Mouse (Mus musculus): ENCODE data around the gene Bmp5. TPM values are rescaled to one million over a fixed set of nuclear protein-coding genes. Genes with fewer than 3 reads are reported as not detected.
A peak's percentile ranks its signal among the peaks of the same experiment; 100 is the strongest.
"Not testable (repeated sequence)": the region's sequence is repeated elsewhere in the genome, so short reads cannot be mapped to it uniquely, and the experiment has no call there.

Gene Bmp5
- total RNA-seq (2022): 1 to 10 TPM; 1.2 to 1.7 (median 1.3) TPM

DNA sequence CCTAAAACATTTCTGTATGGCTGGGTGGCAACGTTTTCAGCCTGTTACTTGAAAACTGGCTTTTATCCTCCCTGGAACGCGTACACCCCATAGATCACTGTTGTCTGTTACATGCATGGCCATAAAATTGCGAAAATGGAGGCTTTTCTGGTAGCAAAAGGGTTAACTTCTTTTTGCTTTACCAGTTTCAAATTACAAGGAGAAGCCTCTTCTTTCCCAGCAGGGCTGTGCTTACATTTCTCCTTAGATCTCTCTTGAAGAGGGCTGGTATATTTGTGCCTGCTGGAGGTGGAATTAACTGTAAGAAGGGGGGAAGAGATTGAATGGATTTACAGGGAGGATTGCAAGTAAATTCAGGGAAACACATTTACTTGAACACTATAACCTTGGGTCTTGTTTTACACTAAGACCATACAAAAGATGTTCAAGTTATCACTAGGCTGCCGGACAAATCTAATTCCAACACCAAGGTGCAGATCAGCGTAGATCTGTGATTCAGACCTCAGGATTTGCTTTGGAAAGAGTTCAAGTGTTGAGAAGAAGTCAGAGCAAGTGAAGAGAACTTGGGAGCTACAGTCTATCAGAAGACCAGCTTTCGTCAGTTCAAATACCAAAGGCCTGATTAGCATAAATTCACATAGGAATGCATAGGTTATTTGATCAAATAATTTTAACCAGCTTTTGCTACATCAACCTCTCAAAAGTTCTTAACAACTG lies at the start of gene Bmp5:
Bmp5 (plus strand) TSS at position 236 of the 717 bp plus-strand sequence.
- DNase-seq (ENCODE audit: low spot score in 2 of 2): no peak

DNA sequence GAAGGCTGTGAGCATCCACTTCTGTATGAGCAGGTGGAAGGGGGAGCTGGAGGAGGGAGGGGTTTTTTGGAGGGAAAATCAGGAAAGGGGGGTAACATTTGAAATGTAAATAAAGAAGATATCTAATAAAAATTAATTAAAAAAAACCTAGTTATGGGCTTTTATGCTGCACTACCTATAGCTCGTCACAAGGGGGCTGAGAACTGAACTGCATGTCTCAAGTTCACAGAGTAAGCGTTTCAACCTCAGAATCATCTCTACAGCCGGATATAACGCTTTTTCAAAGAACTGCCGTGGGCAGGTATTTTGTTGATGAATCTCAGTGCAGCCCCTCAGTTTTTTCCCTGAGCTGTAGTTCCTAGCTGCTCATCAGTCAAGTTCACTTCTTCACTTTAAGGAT lies 15.1 kb upstream of the Bmp5 start:
- peak in 1 of 2 experiments; percentile 8 for DNase-seq (ENCODE audit: low spot score in 2 of 2)

DNA sequence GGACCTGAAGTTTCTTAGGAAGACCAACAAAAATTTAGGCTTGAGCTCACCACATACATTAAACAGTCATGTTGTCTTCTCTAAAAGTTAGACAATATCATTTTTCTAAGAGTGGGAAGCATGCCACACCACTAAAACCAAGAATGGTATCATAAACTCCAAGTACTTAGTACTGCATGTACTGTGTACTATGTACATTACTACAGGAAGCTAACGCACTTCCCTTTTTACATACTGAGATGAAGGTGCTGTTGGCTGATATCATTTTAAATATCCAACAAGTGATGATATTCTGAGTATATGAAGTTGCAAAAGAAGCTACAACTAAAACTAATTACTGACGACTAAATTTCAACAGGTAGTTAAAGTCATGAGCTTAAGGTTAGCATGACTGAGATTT lies 13.6 kb upstream of the Bmp5 start:
- DNase-seq (ENCODE audit: low spot score in 2 of 2): no peak

DNA sequence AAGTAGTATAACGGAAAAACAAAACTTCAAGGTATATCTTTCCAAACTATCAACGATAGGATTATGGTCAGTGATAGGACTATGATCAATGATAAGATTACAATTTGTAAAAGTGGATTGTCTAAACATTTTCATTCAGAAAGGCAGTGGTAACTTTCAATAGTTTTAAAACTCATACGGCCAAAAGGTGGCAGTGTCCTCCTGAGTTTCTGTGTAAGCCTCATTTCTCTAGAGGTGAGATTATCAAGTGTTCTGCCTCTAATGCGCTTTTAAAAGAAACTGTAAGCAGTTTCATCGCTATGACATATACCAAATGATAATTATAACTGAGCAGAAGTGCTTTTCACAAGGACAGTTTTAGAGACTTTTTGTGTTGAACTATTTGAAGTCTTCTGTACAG lies 12.7 kb upstream of the Bmp5 start:
- no peak for DNase-seq (ENCODE audit: low spot score in 2 of 2)

DNA sequence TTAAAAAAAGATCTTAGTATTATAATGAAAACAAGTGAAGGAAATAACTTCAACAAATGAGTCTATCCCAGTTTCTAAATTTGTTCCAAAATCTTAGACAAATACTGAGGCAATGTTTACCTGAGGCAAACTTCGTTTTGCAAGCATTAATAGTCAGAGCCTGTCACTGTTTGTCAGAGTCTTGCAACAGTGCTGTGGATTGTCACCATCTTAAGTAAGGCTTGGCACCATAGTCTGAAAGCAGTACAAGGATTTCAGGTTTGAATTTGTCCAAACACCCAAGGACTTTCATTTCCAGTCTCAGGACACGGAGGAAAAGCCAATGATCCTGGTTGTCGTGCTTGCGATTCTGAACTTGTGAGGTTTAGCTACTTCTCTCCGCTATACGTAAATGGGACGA lies 10.4 kb upstream of the Bmp5 start:
- DNase-seq (ENCODE audit: low spot score in 2 of 2): no peak

DNA sequence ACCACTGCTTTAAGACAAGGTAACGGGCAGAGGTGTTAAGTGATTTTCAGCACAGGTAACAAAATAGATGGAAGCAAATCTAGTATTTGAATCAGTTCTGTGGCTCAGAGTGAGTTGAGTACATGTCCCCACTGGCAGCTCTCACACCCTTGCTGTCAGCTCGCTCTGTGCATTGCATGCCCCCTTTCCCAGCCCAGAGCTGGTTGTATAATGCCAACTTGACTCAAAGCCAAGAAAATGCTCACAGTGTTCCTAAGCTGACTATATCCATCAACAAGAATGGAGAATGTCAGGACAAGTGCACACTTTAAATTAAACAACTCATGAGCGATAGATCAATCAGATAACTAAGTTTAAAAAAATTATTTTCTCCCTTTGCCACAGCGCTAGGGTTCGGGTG lies 8.6 kb upstream of the Bmp5 start:
- no peak for DNase-seq (ENCODE audit: low spot score in 2 of 2)

DNA sequence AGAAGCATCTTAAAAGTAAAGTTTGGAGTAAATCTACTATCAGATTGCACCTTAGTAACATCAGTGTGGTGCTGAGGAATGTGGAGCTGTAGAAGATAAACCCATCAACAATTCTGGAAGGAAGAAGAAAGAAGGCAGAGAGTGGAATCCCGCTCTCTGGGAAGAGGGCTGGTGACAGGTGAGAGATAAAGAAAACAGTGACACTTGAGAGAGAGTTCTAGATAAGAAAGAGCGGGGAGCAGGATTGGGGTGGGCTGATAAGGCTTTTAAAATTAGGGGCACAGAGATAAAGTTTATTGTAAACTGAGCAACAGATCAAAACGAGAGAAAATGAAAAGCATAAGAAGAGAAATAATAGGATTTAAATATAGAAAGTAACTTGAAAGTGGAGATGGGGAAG lies 6.1 kb upstream of the Bmp5 start:
- DNase-seq (ENCODE audit: low spot score in 2 of 2): no peak

DNA sequence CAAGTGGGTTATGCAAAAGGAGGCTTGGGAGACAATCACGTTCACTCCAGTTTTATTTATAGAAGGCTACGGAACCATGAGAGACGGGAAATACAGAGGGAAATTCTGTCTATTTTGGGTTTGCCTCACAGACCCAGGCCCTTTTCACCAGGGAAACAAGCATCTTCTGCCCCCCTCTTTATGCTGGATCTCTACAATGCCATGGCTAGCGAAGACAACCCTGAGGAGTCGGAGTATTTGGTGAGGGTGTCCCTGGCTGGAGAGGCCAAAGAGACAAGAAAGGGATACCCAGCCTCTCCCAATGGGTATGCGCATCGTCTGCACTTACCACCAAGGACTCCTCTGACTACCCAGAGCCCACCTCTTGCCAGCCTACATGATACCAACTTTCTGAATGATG lies 989 bp downstream of the Bmp5 start:
- DNase-seq (ENCODE audit: low spot score in 2 of 2): no peak

DNA sequence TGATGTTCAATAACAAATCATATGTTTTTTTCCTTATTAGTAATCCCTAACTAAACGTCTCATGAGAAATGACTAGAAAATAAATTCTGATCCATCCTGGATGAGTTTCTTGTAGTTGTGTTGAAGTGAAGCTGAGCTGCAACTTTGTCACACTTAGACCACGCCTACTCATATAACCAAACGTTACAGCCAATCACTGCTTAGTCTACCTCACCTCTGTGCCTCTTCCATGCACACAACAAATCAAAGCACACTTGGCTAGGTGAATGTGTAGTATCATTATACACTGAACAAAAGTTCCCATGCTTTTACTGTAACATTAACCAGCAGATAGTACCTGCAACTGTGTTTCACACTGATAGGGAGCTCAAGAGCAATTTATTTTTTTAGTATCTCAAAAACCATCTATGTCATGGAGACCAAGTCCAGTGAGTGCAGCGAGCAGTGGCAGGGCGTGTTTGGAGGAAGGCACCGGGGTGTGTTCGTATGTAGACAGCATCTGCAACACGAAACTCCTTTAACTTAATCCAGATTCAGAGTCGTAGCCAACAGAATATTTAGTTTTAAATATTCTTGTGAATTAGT lies 3.7 kb downstream of the Bmp5 start:
- no peak for DNase-seq (ENCODE audit: low spot score in 2 of 2)

DNA sequence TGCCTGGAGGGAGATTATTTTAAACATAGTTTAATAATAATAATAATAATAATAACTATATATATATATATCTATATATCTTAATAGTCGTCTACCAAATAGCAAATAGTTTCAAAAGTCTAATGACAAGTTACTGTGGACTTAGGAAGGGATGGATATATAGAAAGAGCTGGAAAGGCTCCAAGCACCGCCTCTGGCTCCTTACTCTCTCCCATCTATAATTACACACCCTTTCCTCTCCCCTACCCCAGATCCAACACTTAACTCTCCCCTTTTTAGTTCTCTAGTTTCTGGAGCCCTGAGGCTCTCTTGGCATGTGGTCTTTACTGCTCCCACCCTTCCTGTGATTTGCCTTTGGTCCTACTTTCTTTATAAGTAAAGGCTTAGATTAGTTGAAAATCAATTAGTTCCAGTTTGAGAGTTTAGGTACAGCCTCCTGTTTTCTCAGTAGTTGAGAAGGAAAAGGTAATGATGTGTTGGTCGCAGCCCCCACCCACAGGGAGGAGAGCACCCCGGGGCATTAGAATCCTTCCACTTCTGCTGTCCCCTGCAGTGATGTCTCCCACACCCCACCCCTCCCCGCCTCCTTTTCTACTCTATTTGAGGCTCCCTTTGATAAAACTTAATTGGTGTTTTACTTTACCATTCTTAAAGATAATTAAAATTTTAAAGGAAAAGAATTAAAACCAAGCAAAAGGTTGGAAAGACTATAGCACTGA lies 5.6 kb downstream of the Bmp5 start:
- no peak for DNase-seq (ENCODE audit: low spot score in 2 of 2)

DNA sequence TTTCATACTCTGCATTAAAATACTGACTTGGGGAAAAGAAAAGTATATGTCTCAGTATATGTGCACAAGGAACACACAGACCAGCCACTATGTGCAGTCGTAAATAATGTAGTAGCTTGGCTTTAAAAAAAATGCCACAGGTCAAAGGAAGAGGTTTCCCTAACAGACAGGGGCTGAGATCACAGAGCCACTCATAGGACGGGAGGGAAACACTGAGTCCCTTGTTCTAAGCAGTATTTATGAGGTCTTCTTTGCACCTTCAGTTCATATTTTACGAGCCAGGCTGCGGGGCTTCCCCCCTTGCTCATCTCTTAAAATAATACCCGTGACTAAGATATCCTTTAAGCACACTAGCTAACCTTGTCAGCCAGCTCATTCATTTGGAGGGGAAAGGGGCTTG lies 6.4 kb downstream of the Bmp5 start:
- no peak for DNase-seq (ENCODE audit: low spot score in 2 of 2)

DNA sequence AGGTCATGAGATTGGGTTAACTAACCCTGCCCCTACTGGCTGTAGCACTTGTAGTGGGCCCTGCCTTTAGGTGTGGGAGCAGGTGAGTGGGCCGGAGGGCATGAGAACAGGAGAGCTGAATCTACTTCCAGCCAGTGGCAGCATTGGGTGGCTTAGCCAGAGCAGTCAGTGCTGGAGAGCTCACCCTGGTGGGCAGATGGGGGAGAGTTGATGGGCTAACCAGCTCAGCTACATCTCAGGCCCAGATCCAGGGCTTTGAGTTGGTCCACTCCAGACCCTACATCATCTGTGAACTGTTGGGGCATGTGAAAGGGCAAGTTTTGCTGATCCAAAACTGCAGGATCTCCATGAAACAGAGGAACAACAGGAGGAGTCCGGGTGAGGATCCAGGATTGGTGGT lies 8.4 kb downstream of the Bmp5 start:
- DNase-seq (ENCODE audit: low spot score in 2 of 2): no peak

DNA sequence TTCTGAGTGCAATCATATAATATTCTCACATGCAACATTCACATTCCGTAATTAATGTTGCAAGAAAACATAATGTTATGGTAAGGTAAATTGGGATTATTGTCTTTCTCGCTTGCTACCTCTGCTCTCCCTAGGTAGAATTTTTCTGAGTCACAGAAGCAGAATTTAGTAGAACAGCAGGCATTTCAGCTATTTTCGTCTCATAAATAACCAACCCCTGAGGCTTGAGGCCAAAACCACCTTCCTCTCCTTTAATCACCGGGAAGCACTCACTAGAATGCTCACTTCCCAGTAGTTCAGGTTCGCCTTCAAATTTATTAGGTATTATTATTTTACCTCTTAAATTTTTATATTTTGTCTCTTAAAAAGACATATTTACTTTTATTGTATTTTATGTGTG lies 10.8 kb downstream of the Bmp5 start:
- no peak for DNase-seq (ENCODE audit: low spot score in 2 of 2)

DNA sequence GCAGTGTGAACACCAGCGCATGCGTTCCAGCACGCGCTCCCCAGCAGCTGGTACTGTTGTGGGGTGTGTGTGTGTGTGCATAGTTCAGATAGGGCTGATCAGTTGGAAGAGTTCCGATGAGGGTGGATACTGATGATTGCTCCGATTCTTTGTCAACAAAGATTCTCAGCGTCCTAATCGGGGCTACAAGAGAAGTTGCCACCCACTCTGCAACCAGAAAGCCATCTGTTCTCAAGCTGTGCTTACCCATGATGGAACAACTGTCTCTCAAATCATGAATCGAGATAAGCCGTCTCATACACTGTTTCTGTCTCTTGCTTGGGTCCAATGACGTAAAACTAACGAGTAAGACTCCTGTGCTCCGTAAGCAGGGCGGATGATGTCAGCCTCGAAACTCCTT lies 12.0 kb downstream of the Bmp5 start:
- no peak for DNase-seq (ENCODE audit: low spot score in 2 of 2)

DNA sequence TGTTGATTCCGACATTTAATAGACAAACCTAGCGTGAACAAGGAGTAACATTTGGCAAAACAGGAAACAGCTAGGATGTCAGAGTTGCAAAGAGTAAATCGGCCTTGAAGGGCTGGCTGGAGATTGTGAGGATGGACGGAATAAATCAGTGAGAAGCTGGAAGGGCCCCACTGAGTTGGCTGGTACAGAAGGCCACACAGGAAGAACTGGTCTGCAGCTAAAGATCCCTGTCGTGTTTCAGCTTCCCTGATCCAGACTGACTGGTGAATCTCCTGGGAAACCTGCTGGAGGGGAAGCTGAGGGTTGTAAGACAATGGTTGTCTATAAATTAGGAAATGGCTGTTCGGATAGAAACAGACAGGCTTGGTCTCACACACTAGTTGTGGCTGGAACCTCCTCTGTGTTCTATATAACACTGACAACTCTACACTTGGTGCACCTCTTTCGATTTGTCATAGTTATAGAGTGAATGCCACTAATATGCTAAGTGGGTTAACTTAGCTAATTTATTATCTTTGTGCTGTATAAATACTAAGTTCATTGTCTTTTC lies 14.8 kb downstream of the Bmp5 start:
- DNase-seq (ENCODE audit: low spot score in 2 of 2): no peak

DNA sequence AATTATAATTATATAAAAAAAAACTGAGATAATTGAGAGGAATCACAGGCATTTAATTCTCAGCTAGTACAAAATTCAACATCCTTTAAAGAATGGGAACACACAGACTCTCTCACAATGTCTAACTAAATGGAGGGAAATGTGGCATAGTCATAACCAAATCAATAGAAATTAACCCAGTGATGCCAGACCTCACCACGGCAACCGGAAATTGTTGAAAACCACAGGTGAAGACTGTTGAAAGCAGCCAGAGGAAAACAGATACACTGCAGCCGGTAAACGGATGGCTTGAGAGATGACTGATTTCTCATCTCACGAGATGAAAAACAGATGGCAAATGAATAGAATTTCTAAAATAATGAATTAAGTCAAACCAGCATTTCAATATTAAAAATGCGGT lies 29.8 kb downstream of the Bmp5 start:
- DNase-seq (ENCODE audit: low spot score in 2 of 2): no peak

DNA sequence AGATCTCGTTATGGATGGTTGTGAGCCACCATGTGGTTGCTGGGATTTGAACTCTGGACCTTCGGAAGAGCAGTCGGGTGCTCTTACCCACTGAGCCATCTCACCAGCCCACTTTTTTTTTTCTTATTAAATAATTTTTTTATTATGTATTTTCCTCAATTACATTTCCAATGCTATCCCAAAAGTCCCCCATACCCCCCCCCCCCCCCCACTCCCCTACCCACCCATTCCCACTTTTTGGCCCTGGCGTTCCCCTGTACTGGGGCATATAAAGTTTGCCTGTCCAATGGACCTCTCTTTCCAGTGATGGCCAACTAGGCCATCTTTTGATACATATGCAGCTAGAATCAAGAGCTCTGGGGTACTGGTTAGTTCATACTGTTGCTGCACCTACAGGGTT lies 33.0 kb downstream of the Bmp5 start:
- not testable (repeated sequence) for DNase-seq (ENCODE audit: low spot score in 2 of 2)

DNA sequence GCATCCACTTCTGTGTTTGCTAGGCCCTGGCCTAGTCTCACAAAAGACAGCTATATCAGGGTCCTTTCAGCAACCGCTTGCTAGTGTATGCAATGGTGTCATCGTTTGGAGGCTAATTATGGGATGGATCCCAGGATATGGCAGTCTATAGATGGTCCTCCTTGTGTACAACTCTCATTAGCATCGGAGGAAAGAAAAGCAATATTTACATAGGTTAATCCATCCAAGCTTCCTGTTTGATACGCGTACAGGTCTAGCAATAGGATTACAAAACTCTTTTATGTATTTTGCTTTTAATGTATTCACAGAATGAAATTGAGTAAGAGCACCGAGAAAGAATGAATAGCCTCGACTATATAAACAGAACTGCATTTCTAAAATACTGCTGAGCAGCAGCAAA lies 33.5 kb downstream of the Bmp5 start:
- no peak for DNase-seq (ENCODE audit: low spot score in 2 of 2)

DNA sequence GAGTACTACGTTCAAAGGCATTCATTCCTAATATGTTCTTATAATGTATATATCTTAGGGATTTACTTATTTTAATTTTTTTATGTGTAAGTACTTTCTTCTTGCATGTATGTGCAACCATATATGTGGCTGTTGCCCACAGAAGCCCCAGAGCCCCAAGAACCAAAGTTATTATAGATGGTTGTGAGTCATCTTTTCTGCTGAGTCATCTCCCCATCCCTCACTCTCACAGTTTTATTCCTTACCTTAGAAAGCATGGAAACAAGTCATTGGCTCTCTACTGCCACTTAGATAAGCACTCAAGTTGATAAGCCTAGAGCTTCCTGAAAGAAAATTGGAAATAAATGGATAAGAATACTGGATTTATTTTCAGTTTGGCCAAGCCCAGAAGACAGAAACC lies 40.0 kb downstream of the Bmp5 start:
- DNase-seq (ENCODE audit: low spot score in 2 of 2): no peak

DNA sequence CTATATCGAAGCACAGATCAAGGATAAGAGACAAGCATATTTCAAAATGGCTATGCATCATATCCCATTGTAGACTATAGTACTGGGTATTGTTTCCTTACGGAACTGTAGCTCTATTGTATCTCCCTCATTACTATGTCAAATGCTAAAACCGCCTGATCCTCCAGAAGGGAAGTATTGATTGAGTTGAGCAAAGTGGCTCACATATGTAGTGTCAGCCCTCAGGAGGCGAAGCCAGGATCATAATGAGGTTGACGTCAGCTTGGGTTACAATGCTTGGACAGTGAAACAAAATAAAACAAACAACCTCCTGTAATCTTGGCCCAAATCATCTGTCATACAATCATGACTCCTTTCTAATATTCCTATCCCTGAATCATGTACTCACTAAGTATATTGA lies 43.2 kb downstream of the Bmp5 start:
- no peak for DNase-seq (ENCODE audit: low spot score in 2 of 2)

DNA sequence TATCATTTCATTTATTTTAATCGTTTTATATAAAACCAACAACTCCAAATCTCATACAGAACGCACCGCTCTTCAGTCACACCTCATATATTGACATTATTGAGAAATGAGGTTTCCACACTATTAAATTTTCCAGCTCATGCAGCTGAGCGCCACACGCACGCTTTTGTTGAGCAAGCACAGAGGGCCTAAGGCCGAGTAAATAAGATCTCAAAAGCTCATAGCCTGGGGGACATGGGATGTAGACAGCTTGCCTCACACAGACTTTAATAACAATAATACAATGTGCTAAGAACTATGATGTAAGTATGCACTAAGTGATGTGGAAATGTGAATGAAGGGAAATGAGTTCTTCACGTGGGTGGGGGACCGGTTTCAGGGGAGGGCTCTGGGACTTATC lies 57.3 kb downstream of the Bmp5 start:
- DNase-seq (ENCODE audit: low spot score in 2 of 2): no peak

DNA sequence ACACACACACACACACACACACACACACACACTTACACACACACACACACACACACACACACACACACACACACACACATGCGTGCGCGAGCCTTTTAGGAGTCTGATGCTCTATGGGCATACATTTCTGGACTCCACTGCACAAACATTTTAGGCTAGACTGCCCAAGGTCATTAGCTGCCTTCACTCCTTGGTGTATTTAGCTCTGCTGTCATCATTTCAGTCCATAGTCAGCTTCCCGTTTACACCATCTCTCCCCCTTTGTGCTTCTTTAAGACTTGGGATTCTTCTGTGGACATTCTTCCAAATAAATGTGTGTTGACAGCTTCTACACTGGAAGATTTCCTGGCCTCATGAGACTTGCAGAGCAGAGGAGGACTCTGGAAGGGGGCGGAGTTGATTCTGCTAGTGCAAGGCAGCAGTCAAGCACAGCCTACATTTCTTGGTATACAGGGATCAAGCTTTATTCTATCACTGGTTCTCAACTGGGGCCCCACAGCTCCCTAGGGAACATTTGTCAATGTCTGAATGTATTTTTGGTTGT lies 58.1 kb downstream of the Bmp5 start:
- DNase-seq (ENCODE audit: low spot score in 2 of 2): no peak

Data from left cerebral cortex, adult 8-10 months (tissue).